Mouse (Mus musculus) CH12.LX (cell line): ENCODE results near the gene Ptpn6.

Experiments
- BHLHE40 ChIP-seq: IDR thresholded peaks from 2 replicates; pipeline ENCODE4 v1.6.1; 2011; ENCODE audit warnings: mild to moderate bottlenecking, low read depth, low read length, improper control_type of control experiment
- CHD2 ChIP-seq: IDR thresholded peaks from 2 replicates; pipeline ENCODE4 v1.6.1; 2011; ENCODE audit warnings: low read length, improper control_type of control experiment
- CTCF ChIP-seq, 2 experiments: IDR thresholded peaks in 1 of 2; conservative IDR thresholded peaks in 1 of 2; 2 replicates each; pipeline ENCODE4 v1.5.1; 2011 to 2012; ENCODE audit warnings: low read depth in 2 of 2, low read length in 2 of 2, improper control_type of control experiment in 1 of 2, inconsistent platforms in 1 of 2, mild to moderate bottlenecking in 1 of 2, moderate library complexity in 1 of 2
- ETS1 ChIP-seq: conservative IDR thresholded peaks from 2 replicates; pipeline ENCODE4 v1.6.1; 2012; ENCODE audit warnings: low read depth, mild to moderate bottlenecking, inconsistent platforms, low read length, improper control_type of control experiment, moderate library complexity
- KAT2A ChIP-seq: IDR thresholded peaks from 2 replicates; pipeline ENCODE4 v1.6.1; 2012; ENCODE audit warnings: low read length, improper control_type of control experiment, inconsistent platforms; ENCODE audit not compliant: insufficient replicate concordance
- MAFK ChIP-seq: IDR thresholded peaks from 2 replicates; pipeline ENCODE4 v1.6.1; 2011; ENCODE audit warnings: low read length, improper control_type of control experiment; ENCODE audit not compliant: insufficient replicate concordance
- MAZ ChIP-seq: IDR thresholded peaks from 2 replicates; pipeline ENCODE4 v1.6.1; 2012; ENCODE audit warnings: low read depth, mild to moderate bottlenecking, inconsistent platforms, low read length, improper control_type of control experiment, moderate library complexity
- MXI1 ChIP-seq: IDR thresholded peaks from 2 replicates; pipeline ENCODE4 v1.6.1; 2011; ENCODE audit warnings: mild to moderate bottlenecking, low read depth, low read length, improper control_type of control experiment
- POLR2A ChIP-seq: IDR thresholded peaks from 2 replicates; pipeline ENCODE4 v1.6.1; 2011; ENCODE audit warnings: low read depth, mild to moderate bottlenecking, improper control_type of control experiment, low read length
- POLR2AphosphoS2 ChIP-seq: IDR thresholded peaks from 2 replicates; pipeline ENCODE4 v1.6.1; 2011; ENCODE audit warnings: low read depth, low read length, improper control_type of control experiment
- SMC3 ChIP-seq: IDR thresholded peaks from 2 replicates; pipeline ENCODE4 v1.6.1; 2011; ENCODE audit warnings: low read depth, low read length, improper control_type of control experiment
- UBTF ChIP-seq: IDR thresholded peaks from 2 replicates; pipeline ENCODE4 v1.6.1; 2012; ENCODE audit warnings: low read depth, mild to moderate bottlenecking, inconsistent platforms, low read length, improper control_type of control experiment, moderate library complexity
- USF1 ChIP-seq: IDR thresholded peaks from 2 replicates; pipeline ENCODE4 v1.6.1; 2014; ENCODE audit warnings: low read depth, mild to moderate bottlenecking, inconsistent platforms, low read length, improper control_type of control experiment
- ZMIZ1 ChIP-seq: IDR thresholded peaks from 2 replicates; pipeline ENCODE4 v1.6.1; 2012; ENCODE audit warnings: low read depth, mild to moderate bottlenecking, inconsistent platforms, low read length, improper control_type of control experiment

- no peak for TF ChIP-seq KAT2A
- TF ChIP-seq ETS1, result no peak
- TF ChIP-seq UBTF, result no peak
- no peak for TF ChIP-seq CTCF (conservative IDR thresholded peaks at IDR 0.05 in 1 of 2, IDR thresholded peaks at IDR 0.05 in 1 of 2; ENCODE audit: low read depth in 2 of 2, low read length in 2 of 2)
- TF ChIP-seq CHD2, result no peak
- TF ChIP-seq SMC3, result no peak
- TF ChIP-seq ZMIZ1, result no peak
- TF ChIP-seq MAZ, result no peak
- TF ChIP-seq MXI1, result no peak
- TF ChIP-seq BHLHE40, result no peak
- no peak for TF ChIP-seq POLR2A
- no peak for TF ChIP-seq POLR2AphosphoS2
- TF ChIP-seq MAFK, result no peak
- TF ChIP-seq USF1, result no peak
Observed at GRCm38 (mm10) chr6:124699962-124700610, 38.4 kb downstream of the Ptpn6 start.
